Mouse (Mus musculus) megakaryocyte, embryonic 14.5 days (primary cell): ENCODE data around the gene Dlg4.

Experiments used
- FLI1 ChIP-seq: IDR thresholded peaks from 2 replicates; pipeline ENCODE4 v1.6.1; 2012; ENCODE audit warnings: low read length, inconsistent platforms, mixed read lengths
- GATA1 ChIP-seq: IDR thresholded peaks from 3 replicates; pipeline ENCODE4 v1.6.1; 2012; ENCODE audit warnings: mixed read lengths, low read length, inconsistent platforms, borderline replicate concordance

DNA sequence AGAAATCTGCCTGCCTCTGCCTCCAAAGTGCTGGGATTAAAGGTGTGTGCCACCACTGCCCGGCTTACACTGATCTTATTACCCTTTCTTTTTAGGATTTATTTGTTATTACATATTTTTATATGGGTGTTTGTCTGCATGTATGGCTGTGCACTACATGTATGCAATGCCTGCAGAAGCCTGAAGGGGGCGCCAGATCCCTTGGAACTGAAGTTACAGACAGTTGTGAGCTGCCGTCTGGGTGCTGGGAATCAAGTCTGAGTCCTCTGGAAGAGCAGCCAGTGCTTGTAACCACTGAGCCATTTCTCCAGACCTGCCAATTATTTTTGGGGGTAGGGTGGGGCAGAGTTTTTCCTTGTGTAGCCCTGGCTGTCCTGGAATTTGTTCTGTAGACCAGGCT is 46.3 kb downstream of the Dlg4 start:
- TF ChIP-seq GATA1 (no peak), FLI1 (no peak)
